Mouse (Mus musculus) spleen, adult 2 months (tissue): ENCODE measurements around the gene Ccl12.

Experiments used
- CTCF ChIP-seq: fragments of 200-500 bp; IDR thresholded peaks from 2 replicates; pipeline ENCODE4 v1.5.1; 2011; ENCODE audit warnings: mild to moderate bottlenecking, inconsistent platforms; ENCODE audit not compliant: insufficient read depth, insufficient read length, insufficient replicate concordance; ENCODE audit errors: extremely low read depth
- POLR2A ChIP-seq: fragments of 200-500 bp; IDR thresholded peaks from 2 replicates; pipeline ENCODE4 v1.6.1; 2011; ENCODE audit warnings: low read depth, low read length, inconsistent platforms

DNA sequence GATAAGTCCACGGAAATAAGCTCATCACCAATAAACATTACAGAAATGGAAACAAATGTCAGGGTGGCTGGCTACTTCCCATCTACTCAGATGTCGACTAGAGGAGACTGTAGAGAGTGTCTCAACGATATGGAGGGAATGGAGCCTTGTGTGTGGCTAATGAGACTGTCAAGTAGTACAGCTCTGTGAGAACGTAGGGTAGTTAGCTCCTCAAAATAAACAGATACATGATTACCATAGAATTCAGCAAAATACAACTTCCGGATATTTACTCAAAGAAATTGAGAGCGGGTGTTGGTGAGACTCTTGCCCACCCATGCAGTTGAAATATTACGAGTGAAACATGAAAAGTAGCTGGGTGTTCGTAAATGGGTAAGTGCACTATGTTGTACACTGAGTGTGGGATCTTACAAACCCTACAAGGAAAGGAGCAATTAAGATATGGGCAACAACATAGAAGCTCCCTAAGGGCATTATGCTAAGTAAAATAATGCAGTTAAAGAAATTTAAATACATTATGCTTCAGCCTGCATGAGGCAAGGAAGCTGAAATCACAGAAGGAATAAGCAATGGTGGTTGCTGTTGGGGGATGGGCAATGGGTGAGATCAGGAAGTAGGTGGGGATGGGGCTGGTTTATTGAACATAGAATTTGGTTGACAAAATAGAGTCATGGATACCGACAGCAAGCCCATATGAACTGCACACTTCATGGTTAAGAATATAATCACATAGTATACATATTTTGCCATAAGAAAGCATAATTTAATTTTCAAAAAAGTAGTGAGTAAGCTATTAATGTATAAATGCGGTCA is 1.9 kb upstream of the Ccl12 start:
- TF ChIP-seq POLR2A (no peak), CTCF (no peak)
